Mouse (Mus musculus) kidney, embryonic 14.5 days (tissue): ENCODE results near the gene Akip1. TPM values are rescaled to one million over a fixed set of nuclear protein-coding genes. Genes with fewer than 3 reads are reported as not detected.

Source experiments
- ATAC-seq: fragments of 200-750 bp; cut with Nextera tagmentation; 2 replicates; pipeline ENCODE4 v1.8.0; 2017; ENCODE audit warnings: moderate number of reproducible peaks, mild to moderate bottlenecking, moderate TSS enrichment, moderate library complexity; ENCODE audit not compliant: low FRiP score, low TSS enrichment
- H3K27ac ChIP-seq: fragments of 300-500 bp; sonication (generic); 2 replicates; pipeline ENCODE4 v1.5.1; 2014; ENCODE audit warnings: low read depth, mild to moderate bottlenecking, low read length, moderate library complexity, mixed read lengths
- H3K27me3 ChIP-seq: fragments of 300-500 bp; sonication (generic); 2 replicates; pipeline ENCODE4 v1.6.1; 2014; ENCODE audit warnings: mild to moderate bottlenecking, low read length; ENCODE audit not compliant: control insufficient read depth, insufficient read depth
- H3K36me3 ChIP-seq: fragments of 300-500 bp; sonication (generic); 2 replicates; pipeline ENCODE4 v1.6.1; 2014; ENCODE audit warnings: low read length, mixed read lengths; ENCODE audit not compliant: control insufficient read depth, insufficient read depth
- H3K4me1 ChIP-seq: fragments of 300-500 bp; sonication (generic); 2 replicates; pipeline ENCODE4 v1.6.1; 2014; ENCODE audit warnings: low read length, mixed read lengths; ENCODE audit not compliant: control insufficient read depth, insufficient read depth
- H3K4me2 ChIP-seq: fragments of 300-500 bp; sonication (generic); replicated peaks from 2 replicates; pipeline ENCODE4 v1.6.1; 2014; ENCODE audit warnings: low read depth, mild to moderate bottlenecking, low read length
- H3K4me3 ChIP-seq: fragments of 300-500 bp; sonication (generic); 2 replicates; pipeline ENCODE4 v1.5.1; 2014; ENCODE audit warnings: mild to moderate bottlenecking, low read length
- H3K9ac ChIP-seq: fragments of 300-500 bp; sonication (generic); 2 replicates; pipeline ENCODE4 v1.6.1; 2014; ENCODE audit warnings: low read depth, mild to moderate bottlenecking, low read length, moderate library complexity
- H3K9me3 ChIP-seq: fragments of 300-500 bp; sonication (generic); 2 replicates; pipeline ENCODE4 v1.6.1; 2016; ENCODE audit warnings: low read length; ENCODE audit not compliant: control insufficient read depth
- WGBS: fragments of 180-500 bp; shearing (Covaris S2); extraction: QIAGEN DNeasy Blood & Tissue Kit; methylation state at CpG from one replicate; pipeline ENCODE4 v1.1.7; 2014; 5-methylcytosine and 5-hydroxymethylcytosine counted together
- polyA plus RNA-seq: library from polyadenylated mRNA; unstranded; fragments of >200 nt; fragmentation: Nextera tagmentation; extraction: Ambion mirVana; gene quantifications from 2 replicates; pipeline ENCODE4 v1.2.1, GENCODE M21; 2014

Gene Akip1
- polyA plus RNA-seq, 1 experiment from 2014 or later: 24.7 TPM

GRCm38 (mm10) chr7:109674944-109675628 is 28.4 kb upstream of the Akip1 start:
- ATAC-seq: no peak
- H3K4me3 ChIP-seq: no peak overlapping the region
- no peaks in the 10 kb centered on the region for H3K36me3 ChIP-seq
- no peaks in the 10 kb centered on the region for H3K9me3 ChIP-seq
- H3K27me3 ChIP-seq: no peaks in the 10 kb centered on the region
- H3K4me1 ChIP-seq: 0 out of 2 replicates have a peak, but pooled peaks cover 6% of the 10 kb centered on the region
- H3K9ac ChIP-seq: no peak overlapping the region
- 80% methylated on average over 4 of the region's 4 CpGs for WGBS
- H3K27ac ChIP-seq: no peak overlapping the region
- H3K4me2 ChIP-seq: no peak overlapping the region

- Histone ChIP-seq H3K9me3 (no peaks in the 10 kb centered on the region), H3K4me1 (no peaks in the 10 kb centered on the region), H3K4me3 (no peak overlapping the region), H3K9ac (no peak overlapping the region), H3K4me2 (no peak overlapping the region), H3K27me3 (no peaks in the 10 kb centered on the region), H3K36me3 (no peaks in the 10 kb centered on the region), H3K27ac (no peak overlapping the region)
- 92% methylated on average over 2 of the region's 2 CpGs for WGBS
- ATAC-seq: no peak
Measured at GRCm38 (mm10) chr7:109680284-109680683, 23.2 kb upstream of the Akip1 start.

- WGBS: 92% methylated on average over 1 of the region's 1 CpGs
- no peak for ATAC-seq
Measured at GRCm38 (mm10) chr7:109680879-109681278, 22.6 kb upstream of the Akip1 start.

GRCm38 (mm10) chr7:109686585-109687128 is 16.8 kb upstream of the Akip1 start:
- Histone ChIP-seq H3K27me3 (no peaks in the 10 kb centered on the region), H3K9me3 (no peaks in the 10 kb centered on the region), H3K27ac (no peak overlapping the region), H3K4me2 (no peak overlapping the region), H3K4me1 (no peaks in the 10 kb centered on the region), H3K9ac (no peak overlapping the region), H3K4me3 (no peak overlapping the region), H3K36me3 (no peaks in the 10 kb centered on the region)
- no peak for ATAC-seq
- 55% methylated on average over 9 of the region's 9 CpGs for WGBS

More at GRCm38 (mm10) chr7:109680879-109681278, 22.6 kb upstream of the Akip1 start:
- Histone ChIP-seq H3K27ac (no peak overlapping the region), H3K4me3 (no peak overlapping the region), H3K36me3 (no peaks in the 10 kb centered on the region), H3K27me3 (no peaks in the 10 kb centered on the region), H3K9ac (no peak overlapping the region), H3K9me3 (no peaks in the 10 kb centered on the region), H3K4me1 (no peaks in the 10 kb centered on the region), H3K4me2 (no peak overlapping the region)

GRCm38 (mm10) chr7:109690101-109690500 is 13.4 kb upstream of the Akip1 start:
- Histone ChIP-seq H3K36me3 (no peaks in the 10 kb centered on the region), H3K4me1 (no peaks in the 10 kb centered on the region), H3K9me3 (no peaks in the 10 kb centered on the region), H3K9ac (no peak overlapping the region), H3K27ac (no peak overlapping the region), H3K27me3 (no peaks in the 10 kb centered on the region), H3K4me3 (no peak overlapping the region), H3K4me2 (no peak overlapping the region)
- 90% methylated on average over 3 of the region's 3 CpGs for WGBS
- no peak for ATAC-seq

- WGBS: 77% methylated on average over 5 of the region's 5 CpGs
Measured at GRCm38 (mm10) chr7:109690961-109691360, 12.5 kb upstream of the Akip1 start.

GRCm38 (mm10) chr7:109694576-109695338 is 8.7 kb upstream of the Akip1 start:
- Histone ChIP-seq H3K9ac (no peak overlapping the region), H3K36me3 (no peaks in the 10 kb centered on the region), H3K9me3 (no peaks in the 10 kb centered on the region), H3K4me1 (no peaks in the 10 kb centered on the region), H3K27ac (no peak overlapping the region), H3K27me3 (no peaks in the 10 kb centered on the region), H3K4me2 (no peak overlapping the region), H3K4me3 (no peak overlapping the region)
- no peak for ATAC-seq
- 87% methylated on average over 13 of the region's 13 CpGs for WGBS

More at GRCm38 (mm10) chr7:109690961-109691360, 12.5 kb upstream of the Akip1 start:
- Histone ChIP-seq H3K9me3 (no peaks in the 10 kb centered on the region), H3K4me1 (no peaks in the 10 kb centered on the region), H3K27me3 (no peaks in the 10 kb centered on the region), H3K9ac (no peak overlapping the region), H3K27ac (no peak overlapping the region), H3K4me2 (no peak overlapping the region), H3K36me3 (no peaks in the 10 kb centered on the region), H3K4me3 (no peak overlapping the region)
- no peak for ATAC-seq

- Histone ChIP-seq H3K36me3 (no peaks in the 10 kb centered on the region), H3K9ac (no peak overlapping the region), H3K9me3 (peaks cover 3% of the 10 kb centered on the region; the same call in 1 of the 2 replicates), H3K4me1 (no peaks in the 10 kb centered on the region), H3K4me3 (no peak overlapping the region), H3K27ac (no peak overlapping the region), H3K27me3 (no peaks in the 10 kb centered on the region), H3K4me2 (no peak overlapping the region)
- 88% methylated on average over 10 of the region's 10 CpGs for WGBS
- ATAC-seq: no peak
Measured at GRCm38 (mm10) chr7:109695339-109695726, 8.2 kb upstream of the Akip1 start.

GRCm38 (mm10) chr7:109700213-109700612 is 3.3 kb upstream of the Akip1 start:
- Histone ChIP-seq H3K4me2 (no peak overlapping the region), H3K4me1 (peaks cover 4% of the 10 kb centered on the region; the same call in 1 of the 2 replicates), H3K27ac (no peak overlapping the region), H3K36me3 (no peaks in the 10 kb centered on the region), H3K27me3 (no peaks in the 10 kb centered on the region), H3K9me3 (peaks cover 3% of the 10 kb centered on the region; the same call in 1 of the 2 replicates), H3K4me3 (no peak overlapping the region), H3K9ac (no peak overlapping the region)
- no peak for ATAC-seq
